Mouse (Mus musculus) layer of hippocampus, adult 11-12 months (tissue): ENCODE results near the gene Rab5if.
A peak's percentile ranks its signal among the peaks of the same experiment; 100 is the strongest.
"Not testable (repeated sequence)": the region's sequence is repeated elsewhere in the genome, so short reads cannot be mapped to it uniquely, and the experiment has no call there.

Experiments used
- DNase-seq: peaks from one replicate; pipeline ENCODE4 v3.0.0; 2022; ENCODE audit warnings: low spot score

Gene Rab5if

GRCm38 (mm10) chr2:156862772-156863486 lies at the start of gene Rab5if:
Rab5if (plus strand) TSS chr2:156863128.
- DNase-seq: peak; percentile 97

GRCm38 (mm10) chr2:156814344-156814801 lies 48.6 kb upstream of the Rab5if start:
- DNase-seq: no peak

- DNase-seq: no peak
Measured at GRCm38 (mm10) chr2:156814893-156815292, 48.0 kb upstream of the Rab5if start.

GRCm38 (mm10) chr2:156815412-156815811 lies 47.5 kb upstream of the Rab5if start:
- DNase-seq: no peak

- no peak for DNase-seq
Measured at GRCm38 (mm10) chr2:156816116-156816515, 46.8 kb upstream of the Rab5if start.

- DNase-seq: not testable (repeated sequence)
Measured at GRCm38 (mm10) chr2:156825128-156825527, 37.8 kb upstream of the Rab5if start.

- no peak for DNase-seq
Measured at GRCm38 (mm10) chr2:156834336-156834735, 28.6 kb upstream of the Rab5if start.

GRCm38 (mm10) chr2:156838839-156839238 lies 24.1 kb upstream of the Rab5if start:
- DNase-seq: no peak

- no peak for DNase-seq
Measured at GRCm38 (mm10) chr2:156839319-156840191, 23.4 kb upstream of the Rab5if start, which contains the start of gene Tgif2. Tgif2 (plus strand) TSS chr2:156840007.

GRCm38 (mm10) chr2:156840301-156841027 lies 22.5 kb upstream of the Rab5if start:
- DNase-seq: peak; percentile 29

GRCm38 (mm10) chr2:156841028-156841840 lies 21.7 kb upstream of the Rab5if start:
- DNase-seq: peak; percentile 56

GRCm38 (mm10) chr2:156841841-156842706 lies 20.9 kb upstream of the Rab5if start:
- DNase-seq: no peak

- DNase-seq: no peak
Measured at GRCm38 (mm10) chr2:156842711-156843110, 20.2 kb upstream of the Rab5if start.

GRCm38 (mm10) chr2:156843331-156843730 lies 19.6 kb upstream of the Rab5if start:
- DNase-seq: no peak

- DNase-seq: no peak
Measured at GRCm38 (mm10) chr2:156844715-156845114, 18.2 kb upstream of the Rab5if start.

GRCm38 (mm10) chr2:156847653-156848052 lies 15.3 kb upstream of the Rab5if start:
- DNase-seq: no peak

GRCm38 (mm10) chr2:156848526-156849182 lies 14.3 kb upstream of the Rab5if start:
- no peak for DNase-seq

GRCm38 (mm10) chr2:156850505-156850904 lies 12.4 kb upstream of the Rab5if start:
- DNase-seq: no peak

GRCm38 (mm10) chr2:156853584-156853983 lies 9.3 kb upstream of the Rab5if start:
- not testable (repeated sequence) for DNase-seq
